Mouse (Mus musculus) embryonic facial prominence, embryonic 11.5 days (tissue): ENCODE results near the gene Cd300ld3. TPM values are rescaled to one million over a fixed set of nuclear protein-coding genes. Genes with fewer than 3 reads are reported as not detected.
"Not testable (repeated sequence)": the region's sequence is repeated elsewhere in the genome, so short reads cannot be mapped to it uniquely, and the experiment has no call there.

Experiments used
- ATAC-seq: fragments of 200-750 bp; cut with Nextera tagmentation; replicated peaks from 2 replicates; pipeline ENCODE4 v1.8.0; 2017; ENCODE audit warnings: low read depth; ENCODE audit not compliant: insufficient number of reproducible peaks, low FRiP score, low TSS enrichment
- DNase-seq: peaks from one replicate; pipeline ENCODE4 v3.0.0-alpha.2; 2015; ENCODE audit warnings: low spot score
- H3K27ac ChIP-seq: fragments of 300-500 bp; sonication (generic); replicated peaks from 2 replicates; pipeline ENCODE4 v1.5.1; 2014; ENCODE audit warnings: mild to moderate bottlenecking, low read depth, low read length, control low read depth
- H3K27me3 ChIP-seq: fragments of 300-500 bp; sonication (generic); 2 replicates; pipeline ENCODE4 v1.6.1; 2014; ENCODE audit warnings: mild to moderate bottlenecking, low read length, moderate library complexity, mixed read lengths; ENCODE audit not compliant: control insufficient read depth, insufficient read depth
- H3K36me3 ChIP-seq: fragments of 300-500 bp; sonication (generic); replicated peaks from 2 replicates; pipeline ENCODE4 v1.6.1; 2014; ENCODE audit warnings: low read depth, mild to moderate bottlenecking, low read length, moderate library complexity, mixed read lengths; ENCODE audit not compliant: control insufficient read depth, insufficient read depth
- H3K4me1 ChIP-seq: fragments of 300-500 bp; sonication (generic); 2 replicates; pipeline ENCODE4 v1.6.1; 2014; ENCODE audit warnings: low read length, mixed read lengths; ENCODE audit not compliant: control insufficient read depth, insufficient read depth
- H3K4me2 ChIP-seq: fragments of 300-500 bp; sonication (generic); 2 replicates; pipeline ENCODE4 v1.6.1; 2014; ENCODE audit warnings: low read depth, mild to moderate bottlenecking, control low read depth, low read length, moderate library complexity
- H3K4me3 ChIP-seq: fragments of 300-500 bp; sonication (generic); 2 replicates; pipeline ENCODE4 v1.5.1; 2014; ENCODE audit warnings: low read depth, low read length, control low read depth
- H3K9ac ChIP-seq: fragments of 300-500 bp; sonication (generic); replicated peaks from 2 replicates; pipeline ENCODE4 v1.6.1; 2014; ENCODE audit warnings: mild to moderate bottlenecking, control low read depth, low read length
- H3K9me3 ChIP-seq: fragments of 300-500 bp; sonication (generic); replicated peaks from 2 replicates; pipeline ENCODE4 v1.6.1; 2016; ENCODE audit warnings: mild to moderate bottlenecking, low read length, inconsistent platforms, mixed read lengths; ENCODE audit not compliant: control insufficient read depth
- WGBS: fragments of 180-500 bp; shearing (Covaris S2); extraction: QIAGEN DNeasy Blood & Tissue Kit; methylation state at CpG from one replicate; pipeline ENCODE4 v1.1.7; 2014; 5-methylcytosine and 5-hydroxymethylcytosine counted together
- polyA plus RNA-seq: library from polyadenylated mRNA; unstranded; fragments of >200 nt; fragmentation: Nextera tagmentation; extraction: Ambion mirVana; gene quantifications from 2 replicates; pipeline ENCODE4 v1.2.1, GENCODE M21; 2014

Gene Cd300ld3
- polyA plus RNA-seq, 1 experiment from 2014 or later: not detected

DNA sequence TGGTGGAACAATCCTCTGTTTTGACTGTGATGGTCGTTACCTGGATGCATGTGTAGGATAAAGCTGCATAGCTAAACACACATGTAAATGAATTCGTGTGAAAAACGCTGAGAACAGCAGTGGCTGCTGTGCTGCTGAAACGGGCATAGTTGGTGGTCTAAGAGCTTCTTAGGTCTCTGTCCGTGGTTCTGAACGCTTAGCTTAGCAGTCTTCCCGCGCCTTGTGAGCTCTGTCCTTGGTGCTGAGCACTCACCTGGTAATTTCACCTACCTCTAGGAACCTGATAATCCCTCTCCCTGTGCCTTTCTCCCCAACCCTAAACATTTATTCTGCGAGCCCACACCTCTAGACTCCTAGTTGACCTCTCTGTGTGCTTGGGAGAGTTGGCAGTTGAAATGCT is 4.0 kb upstream of the Cd300ld3 start:
- H3K36me3 ChIP-seq: no peaks in the 10 kb centered on the region
- H3K9me3 ChIP-seq: no peaks in the 10 kb centered on the region
- H3K9ac ChIP-seq: no peak overlapping the region
- no peak overlapping the region for H3K4me3 ChIP-seq
- H3K4me1 ChIP-seq: no peaks in the 10 kb centered on the region
- H3K4me2 ChIP-seq: no peak overlapping the region
- DNase-seq: peak; percentile 92
- no peak for ATAC-seq
- no peak overlapping the region for H3K27ac ChIP-seq
- WGBS: 4% methylated on average over 9 of the region's 9 CpGs
- no peaks in the 10 kb centered on the region for H3K27me3 ChIP-seq

DNA sequence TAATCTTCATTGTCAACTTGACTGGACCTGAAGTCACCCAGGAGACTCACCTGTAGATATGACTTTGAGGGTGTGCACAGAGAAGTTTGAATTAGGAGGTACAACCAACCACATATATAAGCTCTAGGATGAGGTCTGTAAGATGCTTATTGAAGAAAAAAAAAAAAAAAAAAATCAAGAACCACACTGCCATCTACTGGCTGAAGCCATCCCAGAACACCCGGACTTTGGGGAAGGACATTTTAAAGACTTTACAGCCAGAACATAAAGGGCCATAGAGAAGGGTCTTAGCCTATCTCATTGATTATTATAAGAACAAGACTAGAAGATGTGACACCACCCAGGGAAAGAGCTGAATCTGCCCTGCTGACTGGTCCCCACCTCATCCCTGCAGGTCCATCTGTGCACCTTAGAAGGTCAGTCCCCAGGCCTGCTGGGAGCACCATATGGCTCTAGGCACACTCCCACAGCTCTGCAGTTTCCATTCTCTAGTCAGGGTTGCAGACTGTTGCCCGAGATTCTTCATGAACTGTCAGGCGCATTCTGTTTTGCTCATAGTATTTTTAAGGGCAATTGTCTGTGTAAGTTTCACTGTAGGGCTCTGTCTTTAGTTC is 1.2 kb upstream of the Cd300ld3 start:
- ATAC-seq (no peak), DNase-seq (peak; percentile 16)
- no peak overlapping the region for H3K4me3 ChIP-seq
- no peaks in the 10 kb centered on the region for H3K9me3 ChIP-seq
- 47% methylated on average over 3 of the region's 3 CpGs for WGBS
- H3K4me1 ChIP-seq: no peaks in the 10 kb centered on the region
- no peaks in the 10 kb centered on the region for H3K27me3 ChIP-seq
- H3K4me2 ChIP-seq: no peak overlapping the region
- H3K27ac ChIP-seq: no peak overlapping the region
- H3K36me3 ChIP-seq: no peaks in the 10 kb centered on the region
- H3K9ac ChIP-seq: no peak overlapping the region

DNA sequence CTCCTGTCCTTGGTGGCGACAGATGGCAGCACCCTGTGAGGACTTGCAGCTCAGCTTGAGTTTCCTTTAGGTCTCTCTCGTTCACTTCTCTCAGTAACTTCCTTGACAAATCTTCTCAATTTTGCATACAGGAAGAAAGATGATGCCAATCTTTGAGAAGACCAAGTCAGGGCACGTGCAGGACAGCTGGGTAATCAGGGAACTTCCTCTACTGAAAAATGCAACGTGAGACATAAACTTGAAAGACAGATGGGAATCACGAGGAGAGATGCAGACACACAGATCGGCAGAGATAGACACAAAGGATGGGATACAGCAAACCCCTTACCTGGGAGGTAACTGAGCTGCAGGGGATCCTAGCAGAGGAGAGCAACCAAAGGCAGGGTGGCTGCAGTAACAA is 10.5 kb downstream of the Cd300ld3 start, which contains the start of gene Cd300ld5:
Gene Cd300ld5 (minus strand): TSS at position 101 of the 400 bp plus-strand sequence.
- not testable (repeated sequence) for H3K9ac ChIP-seq, H3K4me3 ChIP-seq, H3K36me3 ChIP-seq, H3K4me2 ChIP-seq, H3K27me3 ChIP-seq, DNase-seq, H3K4me1 ChIP-seq, H3K9me3 ChIP-seq, ATAC-seq, H3K27ac ChIP-seq
- no CpG with 5 or more reads among the region's 6 CpGs for WGBS

DNA sequence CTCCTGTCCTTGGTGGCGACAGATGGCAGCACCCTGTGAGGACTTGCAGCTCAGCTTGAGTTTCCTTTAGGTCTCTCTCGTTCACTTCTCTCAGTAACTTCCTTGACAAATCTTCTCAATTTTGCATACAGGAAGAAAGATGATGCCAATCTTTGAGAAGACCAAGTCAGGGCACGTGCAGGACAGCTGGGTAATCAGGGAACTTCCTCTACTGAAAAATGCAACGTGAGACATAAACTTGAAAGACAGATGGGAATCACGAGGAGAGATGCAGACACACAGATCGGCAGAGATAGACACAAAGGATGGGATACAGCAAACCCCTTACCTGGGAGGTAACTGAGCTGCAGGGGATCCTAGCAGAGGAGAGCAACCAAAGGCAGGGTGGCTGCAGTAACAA is 21.3 kb downstream of the Cd300ld3 start, which contains the start of gene Cd300ld4:
Gene Cd300ld4 (minus strand): TSS at position 101 of the 400 bp plus-strand sequence.
- WGBS: no CpG with 5 or more reads among the region's 6 CpGs
- not testable (repeated sequence) for H3K9ac ChIP-seq, H3K4me1 ChIP-seq, H3K4me2 ChIP-seq, H3K27me3 ChIP-seq, ATAC-seq, DNase-seq, H3K4me3 ChIP-seq, H3K9me3 ChIP-seq, H3K36me3 ChIP-seq, H3K27ac ChIP-seq

DNA sequence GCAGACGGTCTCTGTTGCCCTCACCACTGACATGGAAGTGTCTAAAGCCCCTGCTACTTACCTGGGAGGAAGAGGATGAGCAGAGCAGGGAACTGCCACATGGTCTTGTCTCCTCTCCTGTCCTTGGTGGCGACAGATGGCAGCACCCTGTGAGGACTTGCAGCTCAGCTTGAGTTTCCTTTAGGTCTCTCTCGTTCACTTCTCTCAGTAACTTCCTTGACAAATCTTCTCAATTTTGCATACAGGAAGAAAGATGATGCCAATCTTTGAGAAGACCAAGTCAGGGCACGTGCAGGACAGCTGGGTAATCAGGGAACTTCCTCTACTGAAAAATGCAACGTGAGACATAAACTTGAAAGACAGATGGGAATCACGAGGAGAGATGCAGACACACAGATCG is 32.1 kb downstream of the Cd300ld3 start, which contains the start of gene Cd300ld2:
Gene Cd300ld2 (minus strand): TSS at position 101 of the 400 bp plus-strand sequence.
- not testable (repeated sequence) for H3K9ac ChIP-seq, H3K9me3 ChIP-seq, H3K4me3 ChIP-seq, DNase-seq, H3K36me3 ChIP-seq, H3K4me2 ChIP-seq, H3K27me3 ChIP-seq, H3K27ac ChIP-seq, H3K4me1 ChIP-seq, ATAC-seq
- WGBS: no CpG with 5 or more reads among the region's 7 CpGs

DNA sequence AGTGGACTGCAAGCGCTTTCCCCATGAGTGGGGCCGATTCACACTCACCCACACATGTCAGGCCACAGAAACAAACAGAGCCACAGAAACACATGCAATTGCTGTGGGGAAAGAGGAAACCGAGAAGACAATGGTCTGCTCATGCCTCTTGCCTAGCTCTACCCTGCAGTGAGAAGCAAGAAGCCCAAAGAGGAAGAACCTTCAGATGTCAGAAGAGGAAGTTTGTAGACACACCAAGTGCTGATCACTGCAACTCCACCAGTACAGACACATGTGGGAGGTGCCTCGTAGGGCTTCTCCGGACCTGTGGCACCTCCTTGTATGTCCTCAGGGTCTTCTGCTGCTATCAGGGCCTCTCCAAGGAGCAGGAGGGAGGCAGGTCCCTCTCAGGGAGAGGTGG is 44.1 kb downstream of the Cd300ld3 start:
- Histone ChIP-seq H3K27ac (no peak overlapping the region), H3K36me3 (no peaks in the 10 kb centered on the region), H3K27me3 (no peaks in the 10 kb centered on the region), H3K4me1 (no peaks in the 10 kb centered on the region), H3K4me3 (no peak overlapping the region), H3K9me3 (no peaks in the 10 kb centered on the region), H3K9ac (no peak overlapping the region), H3K4me2 (no peak overlapping the region)
- ATAC-seq (no peak), DNase-seq (no peak)
- 80% methylated on average over 5 of the region's 5 CpGs for WGBS

DNA sequence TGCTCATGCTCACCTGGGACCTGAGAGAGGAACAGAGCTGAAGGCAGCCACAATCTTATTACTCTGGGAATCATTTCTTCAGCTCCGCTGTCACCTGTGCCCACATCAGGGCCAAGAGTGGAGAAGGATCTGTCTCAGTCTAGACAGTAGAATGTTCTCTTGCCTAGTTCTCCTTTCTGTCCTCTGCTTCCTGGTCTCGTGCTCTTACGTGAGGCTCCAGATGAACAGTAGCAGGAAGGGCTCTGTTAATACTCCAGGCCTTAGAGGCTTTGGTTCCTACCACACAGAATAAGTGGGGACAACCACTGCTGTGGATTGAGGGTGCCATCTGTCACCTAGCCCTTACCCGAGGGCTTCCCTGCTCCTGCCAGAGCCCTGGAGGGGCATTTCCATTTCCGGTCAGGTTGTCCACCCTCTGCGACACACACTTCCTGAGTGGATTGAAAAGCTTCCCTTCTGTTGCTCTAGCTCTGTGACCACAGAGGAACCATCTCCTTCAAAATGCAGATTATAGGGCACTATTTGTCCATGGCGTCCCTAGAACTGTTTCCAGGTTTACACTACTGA is 46.7 kb downstream of the Cd300ld3 start, which contains the start of gene Cd300c2:
Gene Cd300c2 (minus strand): TSS at position 407 of the 567 bp plus-strand sequence.
- Histone ChIP-seq H3K4me2 (no peak within 1 kb of the TSS), H3K36me3 (no peaks in the 10 kb centered on the region), H3K9ac (no peak within 1 kb of the TSS), H3K4me1 (no peaks in the 10 kb centered on the region), H3K27ac (no peak within 1 kb of the TSS), H3K4me3 (no peak within 1 kb of the TSS), H3K9me3 (no peaks in the 10 kb centered on the region), H3K27me3 (no peaks in the 10 kb centered on the region)
- WGBS: 87% methylated on average over 7 of the region's 7 CpGs
- ATAC-seq: no peak
- no peak for DNase-seq
